Mouse (Mus musculus) left cerebral cortex, adult 9 months (tissue): ENCODE results near the gene Ccnf.

ENCODE experiments used
- DNase-seq, 2 experiments: peaks; one replicate each; pipeline ENCODE4 v3.0.0; 2022; ENCODE audit warnings: low spot score in 2 of 2

The Ccnf gene

GRCm38 (mm10) chr17:24251320-24252069 is at the start of gene Ccnf:
Gene Ccnf (minus strand): TSS chr17:24251484.
- peak; percentile 94 to 98 for DNase-seq

- DNase-seq: no peak
Measured at GRCm38 (mm10) chr17:24300651-24301050, 49.4 kb upstream of the Ccnf start.

DNA sequence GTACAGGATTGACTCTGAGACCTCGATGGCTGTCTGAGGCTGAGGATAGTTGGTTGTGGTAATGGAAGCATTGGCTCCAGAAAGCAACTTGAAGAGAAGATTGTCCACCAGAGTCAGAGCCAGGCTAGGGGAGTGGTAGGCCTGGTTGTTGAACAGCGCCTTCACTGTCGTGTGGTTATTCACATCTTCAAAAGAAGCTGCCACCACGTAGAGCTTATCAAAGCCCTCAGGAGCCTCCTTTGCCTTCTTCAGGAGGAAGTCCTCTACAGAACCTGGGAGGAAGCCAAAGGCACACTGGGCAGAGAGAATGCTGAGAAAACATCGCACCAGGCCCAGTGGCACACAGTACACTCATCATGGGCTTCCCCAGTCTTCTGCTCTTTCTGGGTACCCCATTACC is 38.1 kb upstream of the Ccnf start:
- DNase-seq: no peak

DNA sequence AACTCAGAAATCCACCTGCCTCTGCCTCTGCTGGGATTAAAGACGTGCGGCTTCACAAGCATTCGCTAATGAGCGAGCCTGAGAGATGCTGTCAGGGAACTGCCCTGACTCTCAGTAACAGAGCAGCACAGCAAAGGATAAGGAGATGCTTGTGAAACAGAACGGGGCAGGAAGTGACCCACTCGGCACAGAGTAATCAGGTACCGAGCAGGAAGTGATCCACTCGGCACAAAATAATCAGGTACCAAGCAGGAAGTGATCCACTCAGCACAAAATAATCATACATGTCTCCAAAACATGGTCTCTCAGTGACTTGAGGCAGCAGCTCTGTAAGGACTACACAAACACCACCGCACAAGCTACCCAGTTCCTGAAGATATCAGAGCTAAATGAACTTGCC is 37.2 kb upstream of the Ccnf start:
- DNase-seq: no peak

DNA sequence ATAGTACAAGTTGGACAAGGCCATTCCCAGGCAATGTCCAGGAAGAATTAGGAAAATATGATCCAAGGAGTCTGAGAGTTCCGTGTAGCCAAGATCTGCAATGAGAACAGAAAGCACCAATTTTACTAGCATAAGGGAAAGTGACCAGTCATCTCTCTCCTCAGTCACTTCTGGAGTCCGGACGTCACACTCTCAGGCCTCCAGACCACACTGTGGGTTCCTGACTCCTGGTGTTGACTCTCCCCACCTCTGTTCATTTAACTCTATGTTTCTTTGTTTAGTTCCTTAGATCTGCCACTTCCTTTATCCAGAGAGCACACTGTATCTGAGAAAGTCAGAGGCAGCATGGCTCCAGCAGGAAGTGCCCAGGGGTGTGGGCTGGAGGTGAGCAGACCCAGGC is 34.4 kb upstream of the Ccnf start:
- no peak for DNase-seq

DNA sequence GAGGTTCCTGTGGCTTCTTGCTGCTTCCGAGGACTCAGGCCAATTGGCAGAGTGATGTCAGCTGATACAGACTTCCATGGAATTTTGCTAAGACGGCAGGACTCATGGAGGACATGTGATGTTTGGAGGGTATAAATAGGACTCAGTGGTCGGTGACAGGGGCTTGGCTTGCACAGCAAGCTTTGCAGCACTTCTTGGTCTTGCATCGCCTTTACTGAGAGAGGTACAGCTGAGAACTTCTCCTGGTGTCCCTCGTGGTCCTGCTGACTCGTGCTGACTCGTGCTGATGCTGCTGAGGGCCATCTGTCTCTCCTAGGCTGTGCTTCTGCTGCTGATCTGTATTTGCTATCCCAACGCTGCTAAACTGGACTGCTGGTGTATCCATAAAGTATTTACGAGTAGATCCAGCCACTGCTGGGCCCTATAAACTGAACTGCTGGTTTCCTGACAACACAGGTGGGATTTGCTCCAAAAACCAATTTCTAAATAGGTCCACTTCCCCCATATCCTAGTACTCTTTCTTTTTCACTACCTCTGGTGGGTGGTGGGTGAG is 32.1 kb upstream of the Ccnf start:
- DNase-seq: no peak

GRCm38 (mm10) chr17:24282637-24283036 is 31.4 kb upstream of the Ccnf start:
- no peak for DNase-seq

DNA sequence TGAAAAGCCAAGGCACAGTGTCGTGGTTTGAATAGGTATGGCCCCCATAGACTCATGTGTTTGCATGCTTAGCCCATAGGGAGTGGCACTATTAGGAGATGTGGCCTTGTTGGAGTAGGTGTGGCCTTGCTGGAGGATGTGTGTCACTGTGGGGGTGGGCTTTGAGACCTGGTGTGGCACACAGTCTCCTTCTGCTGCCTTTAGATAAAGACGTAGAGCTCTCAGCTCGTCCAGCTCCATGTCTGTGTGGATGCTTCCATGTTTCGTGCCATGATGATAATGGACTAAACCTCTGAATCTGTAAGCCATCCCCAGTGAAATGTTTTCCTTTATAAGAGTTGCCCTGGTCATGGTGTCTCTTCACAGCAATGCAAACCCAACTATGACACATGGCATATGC is 28.6 kb upstream of the Ccnf start:
- DNase-seq: no peak

- DNase-seq: no peak
Measured at GRCm38 (mm10) chr17:24267133-24267532, 15.8 kb upstream of the Ccnf start.

DNA sequence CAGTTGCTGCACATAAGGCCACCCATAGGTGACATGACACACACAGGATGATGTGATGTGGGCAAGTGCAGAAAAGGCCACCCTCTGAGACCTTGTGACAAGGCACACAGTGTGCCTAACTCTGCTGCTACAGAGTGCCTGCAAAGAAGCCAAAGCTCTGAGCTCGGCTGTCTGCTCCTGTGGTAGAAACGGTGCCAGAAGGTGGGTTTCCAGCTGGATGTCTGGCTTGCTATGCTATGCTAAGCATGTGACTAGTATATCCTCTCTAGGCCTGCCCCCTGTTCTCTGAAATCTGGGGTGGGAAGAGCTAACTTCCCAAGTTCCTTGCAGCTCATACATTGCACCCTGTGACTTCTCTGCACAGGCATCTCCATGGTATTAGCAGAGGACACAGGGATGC is 13.5 kb upstream of the Ccnf start:
- no peak for DNase-seq

DNA sequence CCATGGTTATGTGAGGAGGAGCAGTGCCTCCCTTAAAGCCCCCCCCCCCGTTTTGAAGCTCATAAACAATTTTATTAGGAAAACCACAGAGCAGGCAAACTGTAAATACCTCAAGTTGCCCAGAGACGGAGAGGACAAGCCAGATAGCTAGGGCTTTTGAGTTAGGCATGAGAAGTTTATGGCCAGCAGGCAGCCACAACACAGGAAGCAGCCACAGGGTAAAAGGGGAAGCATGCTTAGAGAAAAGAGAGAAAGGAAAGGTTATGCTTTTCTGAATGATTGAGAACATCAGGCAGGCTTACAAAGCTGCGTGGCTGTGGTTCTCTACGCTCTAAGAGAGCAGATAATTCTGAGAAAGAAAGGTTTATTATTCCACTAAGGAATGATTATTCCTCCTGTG is 9.2 kb upstream of the Ccnf start:
- no peak for DNase-seq

DNA sequence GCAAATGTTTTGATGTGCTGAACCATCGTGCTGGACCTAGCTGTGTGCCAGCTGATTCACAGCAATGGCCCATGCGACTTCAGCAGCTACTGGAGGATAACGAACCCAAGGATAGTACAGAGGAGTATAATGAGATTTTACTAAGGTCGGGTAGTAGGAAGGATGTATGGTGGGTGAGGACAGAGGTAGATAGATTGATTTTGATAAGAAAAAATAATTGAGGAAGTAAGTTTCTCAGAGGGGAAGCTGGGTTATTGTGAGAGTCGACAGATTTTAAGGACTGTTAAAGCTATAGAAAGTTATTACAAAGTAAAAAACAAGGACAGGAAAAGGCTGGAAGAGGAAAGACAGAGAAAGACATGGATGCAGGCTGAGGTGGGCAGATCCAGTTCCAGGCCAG is 8.4 kb upstream of the Ccnf start:
- DNase-seq: no peak

DNA sequence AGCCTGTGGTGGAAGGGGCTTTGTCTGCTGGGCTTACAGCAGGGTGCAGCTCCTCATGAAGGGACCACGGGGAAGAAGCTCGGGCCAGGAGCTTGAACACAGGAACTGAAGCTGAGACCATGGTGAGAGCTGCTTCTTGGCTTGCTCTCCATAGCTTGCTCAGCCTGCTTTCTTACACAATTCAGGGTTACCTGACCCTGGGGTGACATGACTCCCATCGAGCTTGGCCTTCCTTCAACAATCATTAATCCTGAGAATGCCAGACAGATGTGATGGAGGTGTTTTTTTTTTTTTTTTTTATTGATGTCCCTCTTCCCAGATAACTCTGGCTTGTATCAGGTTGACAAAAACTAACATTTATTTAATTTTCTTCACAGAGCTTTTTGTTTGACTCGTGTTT is 7.7 kb upstream of the Ccnf start:
- no peak for DNase-seq

GRCm38 (mm10) chr17:24252329-24252728 is 1.0 kb upstream of the Ccnf start:
- DNase-seq: no peak

GRCm38 (mm10) chr17:24250988-24251319 is 330 bp downstream of the Ccnf start:
- DNase-seq: no peak

GRCm38 (mm10) chr17:24248641-24249040 is 2.6 kb downstream of the Ccnf start:
- DNase-seq: no peak

DNA sequence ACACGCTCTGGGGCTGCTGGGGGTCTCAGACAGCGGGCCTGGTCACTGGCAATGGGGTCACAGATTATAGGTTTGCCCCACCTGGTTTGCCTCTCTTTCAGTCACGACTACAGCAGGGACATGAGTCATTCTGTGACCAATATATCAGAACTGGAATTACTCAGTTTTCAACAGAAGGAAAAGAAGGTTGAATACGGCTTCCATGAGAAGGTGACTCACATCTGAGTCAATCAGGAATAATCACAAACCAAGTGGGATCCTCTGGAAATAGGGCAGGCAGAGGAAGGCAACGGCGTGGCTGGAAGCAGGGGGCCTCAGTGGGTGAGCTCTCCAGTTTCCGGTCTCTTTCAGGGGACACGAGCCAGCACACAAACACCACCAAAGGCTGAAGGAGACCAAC is 7.2 kb downstream of the Ccnf start:
- DNase-seq: peak; percentile 30 to 35

DNA sequence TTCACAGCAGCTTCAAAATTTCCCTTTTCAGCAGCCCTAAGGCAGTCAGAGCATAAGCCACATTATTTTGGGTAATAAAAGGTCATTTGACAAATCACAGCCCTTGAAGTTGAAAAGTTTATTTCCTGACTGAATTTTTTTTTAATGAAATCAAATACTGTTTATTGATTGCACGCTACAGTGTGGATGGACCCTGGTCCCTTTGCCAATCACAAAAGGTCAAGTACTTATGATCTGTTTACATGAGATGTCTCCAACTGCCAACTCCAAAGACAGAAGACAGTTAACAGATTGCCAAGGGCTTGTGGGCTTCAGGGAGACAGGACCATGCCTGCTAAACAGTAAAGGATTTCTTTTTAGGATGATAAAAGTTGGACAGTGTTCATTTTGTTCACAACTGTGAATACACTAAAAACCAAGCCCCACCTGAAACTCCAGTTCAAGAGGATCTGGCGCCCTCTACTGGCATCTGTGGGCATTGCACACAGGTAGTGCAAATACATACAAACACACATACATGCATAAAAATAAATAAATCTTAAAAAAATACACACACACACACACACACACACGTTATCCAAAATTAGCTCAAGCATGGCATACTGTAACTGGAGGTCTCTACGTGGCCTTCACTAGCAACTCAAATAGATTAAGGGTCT is 7.8 kb downstream of the Ccnf start:
- DNase-seq: no peak

- no peak for DNase-seq
Measured at GRCm38 (mm10) chr17:24236921-24237320, 14.4 kb downstream of the Ccnf start.

GRCm38 (mm10) chr17:24236479-24236878 is 14.8 kb downstream of the Ccnf start:
- DNase-seq: no peak

GRCm38 (mm10) chr17:24227941-24228340 is 23.3 kb downstream of the Ccnf start:
- no peak for DNase-seq

- DNase-seq: no peak
Measured at GRCm38 (mm10) chr17:24226721-24227120, 24.6 kb downstream of the Ccnf start.

GRCm38 (mm10) chr17:24225851-24226250 is 25.4 kb downstream of the Ccnf start:
- no peak for DNase-seq
